Mouse (Mus musculus) small intestine, adult 2 months (tissue): ENCODE data around the gene Them7. TPM values are rescaled to one million over a fixed set of nuclear protein-coding genes. Genes with fewer than 3 reads are reported as not detected.

Experiments
- H3K27ac ChIP-seq: fragments of 200-500 bp; 2 replicates; pipeline ENCODE4 v1.5.1; 2012; ENCODE audit warnings: low read depth, low read length, control low read depth, inconsistent platforms; ENCODE audit not compliant: insufficient read depth
- H3K27me3 ChIP-seq: fragments of 200-500 bp; 2 replicates; pipeline ENCODE4 v1.6.1; 2012; ENCODE audit warnings: mild to moderate bottlenecking, moderate library complexity, low read length, inconsistent platforms; ENCODE audit not compliant: control insufficient read depth, insufficient read depth
- H3K36me3 ChIP-seq: fragments of 200-500 bp; 2 replicates; pipeline ENCODE4 v1.6.1; 2012; ENCODE audit warnings: mild to moderate bottlenecking, low read length, control low read depth, inconsistent platforms; ENCODE audit not compliant: control insufficient read depth, insufficient read depth
- H3K4me1 ChIP-seq: fragments of 200-500 bp; 2 replicates; pipeline ENCODE4 v1.6.1; 2012; ENCODE audit warnings: low read length, inconsistent platforms, mixed read lengths; ENCODE audit not compliant: control insufficient read depth, insufficient read depth, insufficient read length
- H3K4me3 ChIP-seq: fragments of 200-500 bp; 2 replicates; pipeline ENCODE4 v1.5.1; 2012; ENCODE audit warnings: low read depth, mild to moderate bottlenecking, control low read depth, inconsistent platforms, low read length, moderate library complexity
- CTCF ChIP-seq: fragments of 200-500 bp; IDR thresholded peaks from 2 replicates; pipeline ENCODE4 v1.5.1; 2012; ENCODE audit warnings: low read depth, mild to moderate bottlenecking, control low read depth, inconsistent platforms, low read length, moderate library complexity, mixed read lengths; ENCODE audit not compliant: insufficient replicate concordance, insufficient read length; ENCODE audit errors: extremely low read depth
- POLR2A ChIP-seq: fragments of 200-500 bp; IDR thresholded peaks from 2 replicates; pipeline ENCODE4 v1.6.1; 2012; ENCODE audit warnings: low read depth, mild to moderate bottlenecking, control low read depth, inconsistent platforms, low read length, moderate library complexity
- WGBS: fragments of 180-500 bp; shearing (Covaris S2); methylation state at CpG from one replicate; pipeline ENCODE4 v1.1.7; 2018; 5-methylcytosine and 5-hydroxymethylcytosine counted together
- polyA plus RNA-seq: library from polyadenylated mRNA; depleted of rRNA; stranded (reverse); fragments of >200 nt; gene quantifications from 2 replicates; pipeline ENCODE4 v1.2.3, GENCODE M21; 2012

The Them7 gene
- polyA plus RNA-seq, 1 experiment: not detected

GRCm38 (mm10) chr2:105372156-105372555, 148.0 kb downstream of the Them7 start:
- Histone ChIP-seq H3K27me3 (no peaks in the 10 kb centered on the region), H3K4me3 (no peak overlapping the region), H3K27ac (no peak overlapping the region), H3K4me1 (no peaks in the 10 kb centered on the region), H3K36me3 (no peaks in the 10 kb centered on the region)
- WGBS: 86% methylated on average over 6 of the region's 6 CpGs
- no peak for TF ChIP-seq CTCF

- no peak overlapping the region for H3K4me3 ChIP-seq
- H3K4me1 ChIP-seq: no peaks in the 10 kb centered on the region
- 70% methylated on average over 5 of the region's 5 CpGs for WGBS
- H3K27me3 ChIP-seq: no peaks in the 10 kb centered on the region
- no peak overlapping the region for H3K27ac ChIP-seq
- no peak for TF ChIP-seq POLR2A
- no peak for TF ChIP-seq CTCF
- H3K36me3 ChIP-seq: no peaks in the 10 kb centered on the region
Observed at GRCm38 (mm10) chr2:105372727-105373126, 148.6 kb downstream of the Them7 start.

GRCm38 (mm10) chr2:105373658-105374057, 149.5 kb downstream of the Them7 start:
- WGBS: 86% methylated on average over 11 of the region's 11 CpGs
- no peak overlapping the region for H3K27ac ChIP-seq
- H3K36me3 ChIP-seq: no peaks in the 10 kb centered on the region
- H3K4me1 ChIP-seq: no peaks in the 10 kb centered on the region
- no peaks in the 10 kb centered on the region for H3K27me3 ChIP-seq
- TF ChIP-seq POLR2A (no peak), CTCF (no peak)
- H3K4me3 ChIP-seq: no peak overlapping the region

GRCm38 (mm10) chr2:105375261-105375660, 151.1 kb downstream of the Them7 start:
- 79% methylated on average over 7 of the region's 7 CpGs for WGBS
- TF ChIP-seq POLR2A (no peak), CTCF (no peak)
- H3K4me3 ChIP-seq: no peak overlapping the region
- no peaks in the 10 kb centered on the region for H3K4me1 ChIP-seq
- no peak overlapping the region for H3K27ac ChIP-seq
- no peaks in the 10 kb centered on the region for H3K36me3 ChIP-seq
- H3K27me3 ChIP-seq: no peaks in the 10 kb centered on the region

GRCm38 (mm10) chr2:105375705-105376104, 151.6 kb downstream of the Them7 start:
- 63% methylated on average over 4 of the region's 4 CpGs for WGBS
- TF ChIP-seq POLR2A (no peak), CTCF (no peak)

GRCm38 (mm10) chr2:105379682-105380081, 155.6 kb downstream of the Them7 start:
- Histone ChIP-seq H3K36me3 (no peaks in the 10 kb centered on the region), H3K4me1 (no peaks in the 10 kb centered on the region), H3K27me3 (no peaks in the 10 kb centered on the region), H3K27ac (no peak overlapping the region), H3K4me3 (no peak overlapping the region)
- no peak for TF ChIP-seq CTCF
- no peak for TF ChIP-seq POLR2A
- WGBS: 62% methylated on average over 1 of the region's 1 CpGs

More at GRCm38 (mm10) chr2:105375705-105376104, 151.6 kb downstream of the Them7 start:
- H3K4me1 ChIP-seq: no peaks in the 10 kb centered on the region
- H3K27me3 ChIP-seq: no peaks in the 10 kb centered on the region
- H3K36me3 ChIP-seq: no peaks in the 10 kb centered on the region
- no peak overlapping the region for H3K27ac ChIP-seq
- H3K4me3 ChIP-seq: no peak overlapping the region

GRCm38 (mm10) chr2:105380757-105381319, 156.7 kb downstream of the Them7 start:
- Histone ChIP-seq H3K36me3 (no peaks in the 10 kb centered on the region), H3K4me3 (no peak overlapping the region), H3K27ac (no peak overlapping the region), H3K4me1 (no peaks in the 10 kb centered on the region), H3K27me3 (no peaks in the 10 kb centered on the region)
- TF ChIP-seq CTCF: no peak
- TF ChIP-seq POLR2A: no peak
- WGBS: 78% methylated on average over 3 of the region's 3 CpGs
